Mouse (Mus musculus) kidney, adult 11 months (tissue): ENCODE measurements at regions not wholly inside any gene's neighbourhood (a gene's known extent, or its start where the extent isn't known, plus 50 kb on each side); places are given as distances from the start of the nearest gene placed in this dataset.

Experiments used
- DNase-seq: peaks from one replicate; pipeline ENCODE4 v3.0.0; 2022

- DNase-seq, result no peak
Measured at GRCm38 (mm10) chr5:35162607-35163006, 57.0 kb upstream of the Lrpap1 start.

GRCm38 (mm10) chr5:35162120-35162519, 56.6 kb upstream of the Lrpap1 start:
- no peak for DNase-seq

- DNase-seq, result no peak
Measured at GRCm38 (mm10) chr5:35160929-35161815, 55.6 kb upstream of the Lrpap1 start.

- no peak for DNase-seq
Measured at GRCm38 (mm10) chr5:35159854-35160253, 54.3 kb upstream of the Lrpap1 start.

GRCm38 (mm10) chr5:35159178-35159661, 53.7 kb upstream of the Lrpap1 start:
- no peak for DNase-seq

GRCm38 (mm10) chr5:35158346-35159047, 52.9 kb upstream of the Lrpap1 start:
- no peak for DNase-seq

GRCm38 (mm10) chr5:35156371-35156770, 50.8 kb upstream of the Lrpap1 start:
- no peak for DNase-seq

- no peak for DNase-seq
Measured at GRCm38 (mm10) chr5:35155717-35156116, 50.2 kb upstream of the Lrpap1 start.
